Mouse (Mus musculus): ENCODE results near the gene 0610040J01Rik.

GRCm38 (mm10) chr5:63938575-63938974, 126.4 kb downstream of the 0610040J01Rik start:
- TF ChIP-seq CTCF (IDR thresholded peaks at IDR 0.05; ENCODE audit: extremely low read depth, insufficient read depth, low read length) (no peak), POLR2A (IDR thresholded peaks at IDR 0.05; ENCODE audit: extremely low read depth, insufficient read depth, low read length) (no peak)

Measured in cortical plate, adult 2 months (tissue).